Mouse (Mus musculus) natural killer cell, adult 2 months (primary cell): ENCODE measurements around the gene Akap7.
"Not testable (repeated sequence)": the region's sequence is repeated elsewhere in the genome, so short reads cannot be mapped to it uniquely, and the experiment has no call there.

ENCODE experiments used
- DNase-seq, 2 experiments: peaks; one replicate each; pipeline ENCODE4 v3.0.0; 2022; ENCODE audit warnings: low spot score in 2 of 2

Gene Akap7

GRCm38 (mm10) chr10:25191166-25191565 is 116.5 kb downstream of the Akap7 start:
- DNase-seq, result no peak

- not testable (repeated sequence) for DNase-seq
Measured at GRCm38 (mm10) chr10:25186240-25186639, 121.4 kb downstream of the Akap7 start.

GRCm38 (mm10) chr10:25185691-25186090 is 122.0 kb downstream of the Akap7 start:
- no peak for DNase-seq

GRCm38 (mm10) chr10:25184819-25185603 is 122.7 kb downstream of the Akap7 start:
- DNase-seq, result no peak

GRCm38 (mm10) chr10:25183271-25183670 is 124.4 kb downstream of the Akap7 start:
- DNase-seq, result no peak

- no peak for DNase-seq
Measured at GRCm38 (mm10) chr10:25179030-25179429, 128.6 kb downstream of the Akap7 start.

- DNase-seq, result no peak
Measured at GRCm38 (mm10) chr10:25177270-25177669, 130.4 kb downstream of the Akap7 start.

GRCm38 (mm10) chr10:25174872-25175271 is 132.8 kb downstream of the Akap7 start:
- DNase-seq, result no peak

GRCm38 (mm10) chr10:25167365-25168194 is 140.1 kb downstream of the Akap7 start:
- no peak for DNase-seq

GRCm38 (mm10) chr10:25163510-25163909 is 144.2 kb downstream of the Akap7 start:
- not testable (repeated sequence) for DNase-seq

- DNase-seq, result no peak
Measured at GRCm38 (mm10) chr10:25161701-25162100, 146.0 kb downstream of the Akap7 start.

GRCm38 (mm10) chr10:25158651-25159050 is 149.0 kb downstream of the Akap7 start:
- no peak for DNase-seq

GRCm38 (mm10) chr10:25157339-25157738 is 150.3 kb downstream of the Akap7 start:
- no peak for DNase-seq

GRCm38 (mm10) chr10:25154225-25154624 is 153.4 kb downstream of the Akap7 start:
- no peak for DNase-seq

GRCm38 (mm10) chr10:25151172-25151800 is 156.4 kb downstream of the Akap7 start:
- DNase-seq, result no peak

- no peak for DNase-seq
Measured at GRCm38 (mm10) chr10:25145851-25146250, 161.8 kb downstream of the Akap7 start.

- DNase-seq, result no peak
Measured at GRCm38 (mm10) chr10:25144787-25145761, 162.6 kb downstream of the Akap7 start.

- no peak for DNase-seq
Measured at GRCm38 (mm10) chr10:25141781-25142180, 165.9 kb downstream of the Akap7 start.

- DNase-seq, result no peak
Measured at GRCm38 (mm10) chr10:25140155-25140755, 167.4 kb downstream of the Akap7 start.

- no peak for DNase-seq
Measured at GRCm38 (mm10) chr10:25133581-25133980, 174.1 kb downstream of the Akap7 start.

GRCm38 (mm10) chr10:25128455-25128863 is 179.2 kb downstream of the Akap7 start:
- no peak for DNase-seq
